Mouse (Mus musculus) thymus, postnatal 10 days (tissue): ENCODE results near the gene Adar.

Experiments
- DNase-seq, 2 experiments: peaks; one replicate each; pipeline ENCODE4 v3.0.0; 2021; ENCODE audit warnings: low spot score in 2 of 2

The Adar gene

DNA sequence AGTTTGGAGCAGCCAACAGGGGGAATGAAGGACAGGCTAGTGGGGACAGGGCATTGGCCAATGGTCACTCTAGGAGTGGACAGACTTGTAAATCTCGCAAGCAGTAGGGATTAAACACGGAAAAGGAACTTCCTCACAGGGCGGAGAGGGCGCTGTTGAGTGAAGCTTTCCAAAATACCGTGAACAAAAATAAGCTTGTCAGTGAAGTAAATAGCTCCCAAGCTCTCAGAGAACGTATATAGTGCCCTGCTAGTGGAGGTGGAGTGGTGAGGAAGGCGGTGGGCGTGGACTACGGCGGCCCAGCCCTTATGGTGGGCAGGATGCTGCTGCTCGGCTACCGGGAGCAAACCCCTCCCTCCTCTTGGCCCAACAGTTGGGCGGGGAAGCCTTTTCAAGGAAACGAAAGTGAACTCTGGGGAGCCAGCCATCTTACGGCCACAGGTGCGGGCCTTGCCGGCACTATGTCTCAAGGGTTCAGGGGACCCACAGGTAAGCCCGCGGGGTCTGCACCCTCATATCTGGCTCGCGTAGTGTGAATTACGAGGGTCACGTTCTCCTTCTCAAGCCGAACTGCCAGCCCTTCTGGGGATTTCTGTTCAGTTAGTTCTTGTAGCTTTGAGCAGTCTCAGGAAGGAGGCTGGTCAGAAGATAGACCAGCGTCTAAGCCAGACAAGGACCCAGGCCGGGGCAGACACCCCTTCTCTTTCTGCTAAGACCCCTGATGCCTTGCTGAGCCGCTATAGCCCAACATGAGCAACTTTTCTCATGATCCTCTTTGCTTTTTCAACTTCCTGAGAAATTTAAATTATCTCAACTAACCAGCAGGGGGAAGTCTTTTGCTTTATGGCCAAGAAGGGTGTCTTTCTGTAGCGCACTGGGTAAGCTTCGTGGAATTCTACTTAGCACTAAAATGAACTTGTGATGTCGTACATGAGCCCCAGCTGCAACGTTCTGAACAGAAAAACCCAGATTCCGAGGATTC, 15.8 kb downstream of the Adar start:
- DNase-seq = peak; percentile 87 to 90

DNA sequence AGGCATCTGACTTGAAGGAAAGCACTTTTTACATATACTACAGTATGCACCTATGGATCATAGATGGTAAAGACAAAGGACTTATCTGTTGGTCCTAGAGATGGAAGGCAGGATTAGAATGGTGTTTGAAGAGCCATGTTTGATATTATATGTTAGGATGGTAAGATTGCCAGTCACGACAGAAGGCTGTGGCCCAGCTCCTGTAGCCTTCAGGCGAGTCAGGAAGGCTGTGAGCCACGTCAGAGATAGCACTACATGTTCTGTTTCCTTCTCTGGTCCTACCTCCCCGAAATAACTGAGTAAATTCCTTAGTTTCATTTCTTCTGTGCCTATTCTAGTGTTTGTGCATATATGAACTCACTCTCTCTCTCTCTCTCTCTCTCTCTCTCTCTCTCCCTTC, 17.3 kb downstream of the Adar start:
- DNase-seq = no peak

DNA sequence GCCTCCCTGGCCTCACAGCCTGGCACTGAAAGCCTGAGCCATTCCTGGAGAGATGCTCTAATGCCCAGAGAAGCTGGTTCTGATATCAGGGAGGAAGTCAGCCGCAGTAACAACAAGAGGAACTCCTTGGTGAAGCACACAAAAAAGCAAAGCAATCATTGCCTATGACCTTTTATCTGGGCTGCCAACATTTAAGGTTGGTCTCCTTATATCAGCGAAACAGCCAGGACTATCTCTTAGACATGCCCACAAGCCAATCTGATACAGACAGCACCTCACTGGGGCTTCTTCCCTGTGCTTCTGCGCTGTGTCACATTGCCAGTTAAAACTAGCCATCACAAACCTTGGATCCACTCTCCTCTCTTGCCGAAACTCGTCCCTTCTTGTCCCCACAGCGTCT, 23.7 kb downstream of the Adar start:
- DNase-seq = no peak

DNA sequence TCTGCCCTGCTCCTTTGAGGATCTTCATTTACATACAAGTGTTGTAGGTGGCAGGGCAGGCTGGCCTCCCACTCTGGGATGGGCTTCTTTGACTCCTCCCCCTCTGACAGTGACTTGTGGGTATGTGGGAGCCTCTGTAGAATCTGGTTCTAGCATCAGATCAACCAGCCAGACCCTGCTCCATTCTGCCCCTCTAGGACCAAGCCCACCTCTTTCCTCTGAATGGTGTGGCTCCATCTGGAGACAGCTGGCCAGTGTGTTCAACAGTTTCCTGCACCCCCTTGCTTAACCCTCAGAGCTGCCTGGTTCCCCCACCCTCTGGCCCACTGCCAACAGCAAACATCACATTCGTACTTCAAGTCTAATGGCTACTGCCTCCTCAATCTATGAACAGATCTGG, 37.5 kb downstream of the Adar start:
- DNase-seq = no peak

DNA sequence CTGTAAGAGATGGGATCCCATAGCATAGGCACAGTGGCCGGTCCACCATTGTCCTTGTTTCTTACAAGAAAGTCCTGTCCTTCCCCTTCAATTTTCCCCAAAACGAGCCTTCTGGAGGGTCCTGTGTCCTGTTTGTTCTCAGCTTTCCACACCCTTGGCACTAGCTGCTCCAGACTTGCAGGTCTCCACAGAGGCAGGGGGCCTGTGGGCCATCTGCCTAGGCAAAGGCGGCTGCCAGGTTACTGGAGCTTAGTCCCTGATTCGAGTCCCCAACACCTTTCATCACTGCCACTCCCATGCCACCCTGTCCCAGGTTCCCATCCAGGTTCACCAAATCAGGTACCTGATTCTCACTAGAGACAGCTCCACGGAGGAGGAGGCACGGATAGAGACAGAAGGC, 40.5 kb downstream of the Adar start:
- no peak for DNase-seq

DNA sequence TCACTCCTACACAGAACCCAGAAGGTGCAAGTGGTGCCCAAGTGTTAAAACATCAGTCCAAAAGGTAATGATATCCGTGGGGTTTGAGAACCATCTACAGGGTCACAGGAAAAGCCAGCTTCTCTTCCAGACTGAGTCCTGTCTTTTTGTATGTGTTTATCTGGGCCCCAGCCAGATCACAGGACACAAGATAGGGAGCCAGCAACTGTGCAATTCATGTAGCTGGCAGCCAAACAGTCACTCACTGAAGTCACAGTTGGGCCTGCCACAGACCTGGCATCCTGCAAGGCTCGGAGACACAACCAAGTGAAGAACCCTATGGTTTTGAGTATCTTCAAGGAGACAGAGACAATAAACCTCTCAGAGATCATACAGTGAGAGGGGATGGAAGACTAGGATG, 43.0 kb downstream of the Adar start:
- no peak for DNase-seq

DNA sequence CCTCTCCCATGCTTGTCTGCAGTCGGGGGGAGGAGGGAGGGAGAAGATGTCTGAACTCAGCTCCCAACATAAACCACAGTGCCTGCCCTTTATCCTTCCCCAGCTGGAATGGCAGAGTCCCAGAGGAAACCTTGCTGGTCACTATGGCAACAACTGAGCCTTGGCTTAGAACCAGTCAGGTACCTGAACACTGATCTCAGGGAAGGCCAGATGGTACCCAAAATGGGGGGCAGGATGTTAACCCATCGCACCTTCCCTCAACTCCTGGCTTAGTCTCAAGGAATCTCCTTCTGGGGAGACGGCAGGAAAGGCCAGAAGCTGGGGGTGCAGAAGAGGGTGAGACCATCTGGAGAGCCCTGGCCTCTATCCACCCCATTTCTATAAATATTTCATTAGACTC, 45.0 kb downstream of the Adar start:
- no peak for DNase-seq

DNA sequence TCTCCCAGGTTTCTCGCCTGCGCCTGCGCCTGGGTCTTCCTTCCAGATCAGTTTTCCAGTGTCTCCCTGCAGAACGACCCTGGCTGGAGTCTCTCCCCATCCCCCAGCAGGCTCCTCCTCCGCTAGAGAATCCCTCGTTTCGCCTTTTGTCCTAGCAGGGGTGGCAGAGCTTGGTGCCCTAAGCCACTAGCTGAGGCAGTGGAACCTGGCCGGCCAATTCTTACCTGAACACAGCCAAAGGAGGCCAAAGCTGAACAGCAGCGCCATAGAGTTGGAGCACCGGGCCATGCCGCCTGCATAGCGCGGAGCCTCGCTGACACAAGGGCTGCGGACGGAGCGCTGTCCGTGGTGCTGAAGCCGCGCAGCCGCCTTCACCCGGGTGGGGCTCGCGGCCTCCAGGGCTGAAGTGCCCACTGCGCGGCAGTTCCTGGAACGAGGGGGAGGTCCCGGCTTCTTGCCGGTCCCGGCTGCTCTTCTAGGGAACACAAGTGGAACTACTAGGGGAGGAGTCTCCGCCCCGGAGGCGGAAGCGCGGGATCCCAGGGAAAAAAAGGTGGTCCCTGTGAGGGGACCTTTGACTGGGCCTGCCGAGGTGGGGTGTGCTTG, 49.4 kb downstream of the Adar start, which contains the start of gene Chrnb2:
Gene Chrnb2, minus strand, starts transcription at position 514 of the 606 bp plus-strand sequence.
- peak; percentile 42 to 85 for DNase-seq

DNA sequence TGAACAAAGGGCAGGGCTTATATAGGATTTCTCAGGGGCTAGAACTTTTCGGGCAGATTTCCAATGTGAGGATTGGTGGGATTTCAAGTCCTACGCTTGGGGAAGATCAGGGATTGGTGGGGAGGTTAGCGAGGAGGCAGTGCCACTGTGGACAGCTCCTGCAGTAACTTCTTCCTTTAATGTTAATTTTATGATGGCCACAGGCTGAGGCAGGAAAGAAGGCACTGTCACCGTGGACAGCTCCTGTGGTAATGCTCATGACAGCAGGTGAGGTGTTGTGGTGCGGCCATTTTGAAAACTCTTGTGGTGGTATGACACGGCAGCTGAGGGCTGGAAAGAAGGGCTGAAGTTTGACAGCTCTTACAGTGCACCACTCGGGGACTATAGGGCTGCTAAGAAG, 54.8 kb downstream of the Adar start:
- DNase-seq = no peak

DNA sequence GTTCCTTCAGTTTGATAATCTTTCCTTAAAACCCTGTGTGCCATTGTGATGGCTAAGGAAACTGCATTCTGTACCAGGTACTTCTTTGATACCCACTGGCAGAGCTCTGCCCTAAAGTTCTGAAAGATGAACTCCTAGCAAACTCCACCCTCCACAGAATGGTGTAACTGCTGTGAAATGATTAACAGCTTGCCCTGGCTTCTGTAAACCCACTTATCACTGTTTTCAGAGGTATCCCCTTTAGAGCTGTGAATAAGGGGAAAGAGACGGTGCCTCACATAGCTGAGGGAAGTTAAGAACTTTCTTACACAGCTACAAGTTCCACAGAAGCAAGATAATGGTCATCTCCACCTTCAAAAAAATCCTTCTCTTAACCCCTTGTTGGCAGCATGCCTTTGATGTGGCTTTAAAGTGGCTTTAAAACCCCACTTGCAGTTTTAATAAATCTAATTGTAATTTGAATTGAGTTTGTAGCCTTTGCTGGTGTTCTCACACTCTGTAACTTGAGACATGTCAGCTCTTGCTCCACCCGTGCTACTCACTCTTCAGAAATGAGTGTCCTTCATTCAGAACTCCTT, 55.7 kb downstream of the Adar start:
- no peak for DNase-seq

DNA sequence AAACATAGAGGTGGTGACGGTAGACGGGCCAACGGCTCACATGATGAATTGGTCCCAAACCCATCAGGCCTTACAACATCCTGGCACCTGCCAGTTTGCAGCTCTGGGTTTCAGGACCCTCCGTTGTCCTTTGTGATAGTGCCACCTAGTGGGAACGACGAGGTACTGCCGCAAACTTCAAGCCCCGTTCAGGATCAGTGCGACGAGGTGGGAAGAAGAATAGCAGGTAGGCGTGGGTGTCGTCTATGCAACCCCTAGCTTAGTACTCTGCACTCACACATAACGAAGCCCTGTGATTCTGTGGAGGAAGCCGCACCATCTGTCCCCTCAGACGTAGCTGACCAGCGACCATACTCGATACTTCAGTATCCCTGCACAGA, 57.8 kb downstream of the Adar start:
- peak; percentile 86 to 88 for DNase-seq

DNA sequence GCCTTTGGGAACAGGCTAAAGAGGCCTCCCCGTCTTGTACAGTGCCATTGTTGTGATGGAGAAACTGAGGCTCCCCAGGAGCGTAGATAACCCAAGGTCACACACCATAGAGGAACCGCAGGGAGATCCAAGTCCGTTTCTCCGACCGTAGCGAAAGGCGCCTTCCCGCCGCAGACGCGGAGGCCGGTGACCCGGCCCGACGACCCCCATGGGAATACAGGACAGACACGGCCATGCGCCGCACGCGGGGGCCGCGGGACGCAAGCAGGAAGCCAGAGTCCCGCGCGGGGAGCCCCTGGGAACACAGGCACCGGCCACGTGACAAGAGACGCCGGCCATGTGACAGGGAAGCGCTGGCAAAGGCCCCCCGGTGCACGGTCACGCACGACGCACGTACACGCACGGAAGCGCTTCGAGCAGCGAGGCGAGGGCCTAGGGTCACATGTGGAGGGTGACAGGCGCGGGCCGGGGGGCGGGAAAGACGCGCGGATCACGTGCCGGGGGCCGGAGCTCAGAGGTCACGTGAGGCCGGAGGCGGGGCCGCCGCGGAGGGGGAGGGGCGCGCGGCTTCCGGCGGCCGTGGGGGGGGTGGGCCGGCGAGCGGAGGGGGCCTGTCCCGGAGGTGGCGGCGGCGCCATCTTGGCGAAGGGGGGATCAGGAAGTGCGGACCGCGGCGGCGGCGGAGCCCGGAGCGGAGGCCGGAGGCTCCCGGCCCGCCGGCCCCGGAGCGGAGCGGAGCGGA, 58.3 kb downstream of the Adar start, which contains the start of gene Ube2q1:
Gene Ube2q1, plus strand, starts transcription at position 649 of the 742 bp plus-strand sequence.
- DNase-seq = peak; percentile 96

DNA sequence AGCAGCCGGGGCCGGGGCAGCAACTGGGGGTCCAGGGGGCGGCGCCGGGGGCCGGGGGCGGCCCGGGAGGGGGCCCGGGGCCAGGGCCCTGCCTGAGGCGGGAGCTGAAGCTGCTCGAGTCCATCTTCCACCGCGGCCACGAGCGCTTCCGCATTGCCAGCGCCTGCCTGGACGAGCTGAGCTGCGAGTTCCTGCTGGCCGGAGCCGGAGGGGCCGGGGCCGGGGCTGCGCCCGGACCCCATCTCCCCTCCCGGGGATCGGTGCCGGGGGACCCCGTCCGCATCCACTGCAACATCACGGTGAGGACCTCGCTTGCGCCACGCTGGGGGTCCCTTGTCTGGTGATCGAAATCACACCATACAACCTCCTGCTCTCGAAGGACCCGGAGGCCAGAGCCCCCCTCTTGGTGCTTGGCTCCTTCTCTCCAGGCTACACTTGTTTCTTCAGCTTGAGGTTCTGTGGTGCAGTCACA, 59.0 kb downstream of the Adar start:
- peak; percentile 36 to 48 for DNase-seq

DNA sequence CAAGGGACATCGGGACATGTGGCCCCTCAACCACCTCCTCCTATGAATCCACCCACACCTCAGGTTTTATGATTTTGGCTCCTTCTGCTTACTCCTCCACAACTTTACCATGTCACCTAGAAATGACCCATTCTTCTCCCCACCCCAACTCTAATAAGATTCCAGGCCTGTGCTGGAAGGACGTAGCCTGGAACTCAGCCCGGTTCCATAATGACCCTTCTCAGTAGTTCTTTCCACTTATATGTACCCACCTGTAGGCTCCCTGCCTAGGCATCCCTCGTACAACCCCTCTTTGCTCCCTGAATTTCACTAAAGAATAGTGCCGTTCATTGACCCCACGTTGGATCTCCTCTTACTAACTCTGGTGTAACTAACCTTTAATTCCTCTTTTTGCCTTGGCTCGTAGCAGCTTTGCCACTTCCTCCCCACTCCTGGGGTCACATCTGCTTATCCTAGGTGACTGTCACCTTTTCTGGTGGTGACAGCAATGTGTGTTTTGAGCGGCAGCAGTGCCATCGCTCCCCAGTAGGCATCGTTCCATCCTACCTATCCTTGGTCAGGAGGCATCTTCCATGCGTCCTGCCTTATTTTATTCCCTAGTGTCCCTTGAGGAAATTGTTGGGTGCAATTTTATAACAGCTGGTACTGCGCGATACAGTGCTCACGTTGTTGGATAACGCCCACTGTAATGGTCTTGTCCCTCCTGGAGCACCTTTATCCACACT, 59.6 kb downstream of the Adar start:
- no peak for DNase-seq

DNA sequence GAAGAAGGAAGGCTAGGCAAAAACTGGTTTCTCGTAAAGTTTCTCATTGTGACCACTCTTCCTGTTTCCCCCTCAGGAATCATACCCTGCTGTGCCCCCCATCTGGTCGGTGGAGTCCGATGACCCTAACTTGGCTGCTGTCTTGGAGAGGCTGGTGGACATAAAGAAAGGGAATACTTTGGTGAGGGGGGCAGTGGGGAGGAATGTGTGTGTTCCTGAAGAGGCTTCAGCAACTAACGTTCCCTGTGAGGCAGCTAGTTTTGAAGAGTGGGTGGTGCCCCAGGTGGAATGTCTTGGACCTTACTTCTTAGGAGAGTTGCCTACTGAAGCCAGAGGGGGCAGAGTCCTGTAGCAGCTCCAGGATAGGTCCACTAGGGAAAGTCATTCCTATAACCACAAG, 61.2 kb downstream of the Adar start:
- DNase-seq = no peak

DNA sequence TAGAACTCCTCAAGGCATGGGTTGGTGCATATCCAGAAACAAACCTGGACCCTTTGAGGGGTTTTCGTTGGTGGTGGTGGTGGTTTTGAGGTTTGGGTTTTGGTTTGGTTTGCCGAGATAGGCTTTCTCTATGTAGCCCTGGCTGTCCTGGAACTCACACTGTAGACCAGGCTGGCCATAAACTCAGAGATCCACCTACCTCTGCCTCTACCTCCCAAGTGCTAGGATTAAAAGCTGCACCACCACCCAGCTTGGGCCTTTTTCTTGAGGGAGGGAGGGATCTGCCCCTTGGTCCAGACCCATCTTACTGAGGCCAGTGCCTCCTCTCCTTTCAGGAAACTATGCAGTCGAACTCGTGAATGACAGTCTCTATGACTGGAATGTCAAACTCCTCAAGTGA, 65.3 kb downstream of the Adar start:
- no peak for DNase-seq

DNA sequence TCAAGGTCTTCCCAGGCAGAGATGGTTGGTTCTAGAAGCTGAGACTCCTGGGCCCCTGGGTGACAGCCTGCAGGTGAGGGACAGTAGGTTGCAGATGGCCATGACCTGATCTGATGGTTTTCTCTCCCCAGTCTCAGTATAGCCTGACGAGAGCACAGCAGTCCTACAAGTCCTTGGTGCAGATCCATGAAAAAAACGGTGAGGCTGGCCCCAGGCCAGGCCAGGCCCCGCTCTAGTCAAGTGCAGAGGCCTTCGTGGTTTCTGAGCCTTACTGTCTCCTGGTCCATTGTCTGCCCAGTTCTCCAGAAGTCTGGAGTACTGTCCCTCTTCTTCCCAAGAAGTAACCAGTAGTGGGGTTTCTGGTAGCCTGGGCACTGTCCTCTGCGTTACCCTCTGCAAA, 66.8 kb downstream of the Adar start:
- DNase-seq = no peak

DNA sequence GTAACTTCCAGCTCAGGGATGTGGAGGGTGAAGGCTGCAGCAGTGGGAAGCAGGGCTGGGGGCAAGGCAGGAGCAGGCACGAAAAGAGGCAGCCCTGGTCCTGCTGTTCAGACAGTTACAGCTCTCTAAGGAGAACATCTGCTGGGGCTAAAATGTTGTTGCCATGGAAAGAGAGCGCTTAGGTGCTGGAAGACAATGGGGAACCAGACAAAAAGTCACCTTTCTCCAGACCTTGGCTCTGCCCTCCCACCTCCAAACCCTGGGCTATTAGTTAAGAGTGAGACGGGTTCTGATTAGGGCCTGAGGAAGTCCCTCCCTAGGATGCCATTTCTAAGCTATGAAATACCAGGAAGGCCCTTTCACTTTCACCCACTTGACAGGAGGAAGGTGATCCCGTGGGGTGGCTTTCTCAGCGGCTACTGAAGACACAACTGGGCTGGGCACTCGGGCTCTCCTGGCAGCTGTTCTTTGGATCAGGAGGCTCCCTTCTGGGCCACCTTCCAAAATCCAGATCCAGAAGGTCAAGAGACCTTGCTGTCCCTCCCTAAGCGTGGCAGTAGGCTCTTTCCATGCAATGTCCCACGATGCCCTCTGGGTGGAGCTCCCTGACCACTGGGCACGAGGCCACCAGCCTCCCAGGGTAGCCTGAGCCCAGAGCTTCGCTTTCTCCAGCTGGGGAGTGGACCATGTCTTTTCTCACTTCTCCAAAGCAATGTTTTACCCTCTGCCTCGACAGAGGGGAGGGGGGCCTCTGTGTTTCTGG, 70.3 kb downstream of the Adar start:
- DNase-seq = no peak

DNA sequence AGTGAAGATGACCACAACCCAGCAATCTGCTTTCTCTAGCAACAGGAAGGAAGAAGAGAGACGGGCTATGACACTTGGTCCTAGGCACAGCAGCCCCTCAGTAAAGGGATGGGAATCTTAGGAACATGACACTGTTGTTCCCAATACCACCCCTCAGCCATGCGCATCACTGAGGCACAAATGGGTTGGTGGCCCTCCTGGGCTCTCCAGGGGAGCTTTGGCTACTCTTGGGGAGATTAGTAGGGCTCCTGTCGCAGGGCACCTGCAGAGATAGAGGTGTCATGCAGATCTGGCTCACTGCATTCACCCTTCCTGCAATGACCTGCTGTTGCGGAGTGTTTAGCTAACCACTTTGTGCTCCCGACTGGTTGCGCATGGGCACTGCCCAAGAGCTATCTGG, 71.5 kb downstream of the Adar start:
- no peak for DNase-seq

DNA sequence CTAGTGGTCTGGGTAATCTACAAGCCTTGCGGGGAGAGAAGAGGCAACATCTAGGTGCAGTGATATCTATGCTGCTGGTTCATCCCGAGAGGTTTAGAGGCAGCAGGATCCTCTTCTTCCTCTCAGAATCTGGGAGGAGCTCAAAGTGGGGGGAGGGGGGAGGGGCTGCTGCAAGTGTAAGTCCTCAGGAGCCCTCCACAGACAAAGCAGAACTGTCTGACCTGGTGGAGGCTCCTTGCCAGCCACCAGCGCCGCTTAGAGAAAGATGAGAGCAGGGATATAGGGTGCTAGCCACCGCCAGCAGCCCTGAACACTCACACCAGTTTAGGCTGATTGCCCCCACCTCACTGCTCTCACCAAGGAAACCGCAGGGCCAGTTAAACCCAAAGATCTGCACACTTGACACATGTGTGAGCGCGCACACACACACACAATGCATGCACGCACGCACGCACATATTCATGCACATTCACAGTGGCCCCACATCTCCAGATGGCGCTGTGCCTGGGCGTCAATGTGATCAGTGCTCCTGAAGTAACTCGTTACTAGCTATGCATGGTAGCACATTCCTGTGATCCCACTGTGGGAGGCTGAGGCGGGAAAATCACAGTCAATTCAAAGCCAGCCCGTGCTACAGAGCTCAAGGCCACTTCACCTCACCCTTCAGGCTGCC, 74.0 kb downstream of the Adar start:
- DNase-seq = no peak
